Mouse (Mus musculus): ENCODE data around the gene Dytn.

DNA sequence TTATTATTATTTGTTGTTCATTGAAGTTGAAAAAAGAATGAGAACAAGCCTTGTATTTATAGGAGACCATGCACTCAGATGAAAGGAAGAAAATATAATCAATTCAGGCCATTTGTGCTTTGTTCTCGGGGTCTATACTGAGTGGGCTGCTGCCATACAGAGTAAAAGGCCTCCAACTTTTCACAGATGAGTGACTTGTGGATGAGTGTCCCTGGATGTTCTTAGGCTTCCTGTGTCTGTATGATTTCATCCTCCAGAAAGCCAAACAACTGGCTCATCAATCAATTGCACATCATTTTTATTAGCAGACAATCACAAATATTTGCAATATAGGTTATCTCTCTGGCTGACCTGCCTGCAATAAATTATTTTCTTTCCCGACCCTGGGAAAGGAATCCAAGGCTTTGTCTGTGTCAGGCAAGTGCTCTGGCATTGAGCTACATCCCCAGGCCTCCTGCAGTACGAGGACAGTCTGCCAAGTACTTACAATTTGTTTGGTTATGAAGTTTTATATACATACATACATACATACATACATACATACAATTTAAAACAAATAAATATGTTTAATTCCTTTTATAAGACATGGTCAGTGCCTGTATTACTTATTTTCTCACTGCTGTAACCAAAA is 82.7 kb downstream of the Dytn start:
- TF ChIP-seq CTCF (IDR thresholded peaks at IDR 0.05; ENCODE audit: extremely low read depth, insufficient read length, insufficient replicate concordance, low read depth, low read length): no peak
- TF ChIP-seq POLR2A (IDR thresholded peaks at IDR 0.05; ENCODE audit: low read depth, low read length): no peak
